Mouse (Mus musculus) retina, postnatal 7 days (tissue): ENCODE measurements around the gene Akap8.
A peak's percentile ranks its signal among the peaks of the same experiment; 100 is the strongest.

Source experiments
- DNase-seq: peaks from one replicate; pipeline ENCODE4 v3.0.0-alpha.2; 2012; ENCODE audit warnings: low read depth, low spot score

Akap8 gene

GRCm38 (mm10) chr17:32349037-32349732 is 28.1 kb upstream of the Akap8 start:
- no peak for DNase-seq

DNA sequence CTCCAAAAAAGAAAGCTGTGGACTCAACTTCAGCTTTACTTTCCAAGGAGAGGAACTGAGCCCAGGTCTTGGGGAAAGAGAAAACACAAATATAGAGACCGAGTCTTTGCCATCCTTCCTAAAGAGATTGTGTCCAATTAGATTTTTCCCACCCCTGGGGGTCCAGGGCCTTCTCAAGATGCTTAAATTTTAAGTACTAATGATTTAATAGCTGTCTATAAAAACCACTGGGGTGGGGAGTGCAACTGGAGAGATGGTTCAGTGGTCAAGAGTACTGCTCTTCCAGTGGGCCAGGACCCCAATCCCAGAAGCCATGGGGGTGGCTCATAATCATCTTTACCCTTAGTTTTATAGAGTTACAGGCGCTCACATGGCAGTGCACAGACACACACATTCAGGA is 27.4 kb upstream of the Akap8 start:
- DNase-seq = no peak

GRCm38 (mm10) chr17:32341102-32341501 is 20.1 kb upstream of the Akap8 start:
- DNase-seq = no peak

GRCm38 (mm10) chr17:32340110-32340509 is 19.1 kb upstream of the Akap8 start:
- no peak for DNase-seq

DNA sequence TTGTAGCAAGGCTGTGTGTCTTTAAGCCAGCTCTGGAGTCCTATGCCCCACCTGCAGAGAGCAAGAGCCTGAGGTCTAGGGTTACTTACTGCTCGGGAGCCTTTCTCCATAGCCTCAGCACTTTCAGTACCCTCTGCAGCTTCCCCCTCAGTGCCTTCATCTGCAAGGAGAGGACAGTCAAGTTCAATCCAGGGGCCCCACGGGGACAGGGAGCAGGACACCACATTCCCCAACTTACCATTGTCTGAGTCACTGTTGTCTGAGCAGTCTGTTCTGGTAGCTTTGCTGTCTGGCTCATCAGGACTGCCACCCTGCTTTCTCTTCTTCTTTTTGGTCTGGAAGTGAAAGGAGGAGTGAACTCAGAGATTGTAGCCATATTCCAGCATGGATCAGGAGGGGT is 14.8 kb upstream of the Akap8 start:
- DNase-seq = no peak

DNA sequence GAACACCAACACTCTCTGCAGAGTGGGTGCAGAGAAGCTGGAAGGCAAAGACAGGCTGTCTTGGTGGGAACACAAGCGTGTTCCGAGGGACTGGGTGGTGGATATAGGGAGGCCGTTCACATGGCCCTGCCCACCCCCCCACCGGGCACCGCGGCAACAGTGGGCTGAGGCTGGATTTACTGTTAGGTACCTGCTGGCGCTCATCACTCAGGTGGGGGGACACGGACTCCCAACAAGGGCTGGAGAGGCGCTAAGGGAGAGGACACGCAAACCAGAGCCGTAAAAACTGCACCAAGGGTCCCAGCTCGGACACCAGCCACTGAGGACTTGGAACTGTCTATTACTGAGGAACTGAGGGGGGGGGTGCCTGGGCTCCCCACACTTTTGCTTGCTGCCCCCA is 13.9 kb upstream of the Akap8 start:
- DNase-seq = no peak

GRCm38 (mm10) chr17:32333675-32334303 is 12.8 kb upstream of the Akap8 start:
- no peak for DNase-seq

GRCm38 (mm10) chr17:32327501-32327900 is 6.5 kb upstream of the Akap8 start:
- no peak for DNase-seq

GRCm38 (mm10) chr17:32322809-32323208 is 1.8 kb upstream of the Akap8 start:
- DNase-seq = no peak

DNA sequence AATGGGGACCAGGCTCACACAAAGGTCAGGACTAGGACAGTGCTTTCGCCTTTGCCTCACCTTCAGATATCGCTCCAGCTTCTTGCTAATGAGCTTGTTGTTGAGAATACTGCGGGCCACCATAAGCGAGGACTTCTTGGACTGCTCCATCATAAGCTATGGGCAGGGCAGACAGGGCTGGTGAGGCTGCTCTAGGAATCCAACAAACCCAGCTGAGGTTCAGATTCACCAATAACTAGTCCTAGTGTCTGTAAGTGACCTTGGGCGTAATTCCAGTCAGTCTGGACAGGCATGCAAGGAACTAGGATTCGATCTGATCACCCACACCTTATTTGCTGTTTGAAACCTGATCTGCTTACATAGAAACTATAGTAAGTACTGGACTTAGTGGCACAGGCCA is 798 bp upstream of the Akap8 start:
- no peak for DNase-seq

GRCm38 (mm10) chr17:32321390-32321734 is 324 bp upstream of the Akap8 start:
- DNase-seq = no peak

DNA sequence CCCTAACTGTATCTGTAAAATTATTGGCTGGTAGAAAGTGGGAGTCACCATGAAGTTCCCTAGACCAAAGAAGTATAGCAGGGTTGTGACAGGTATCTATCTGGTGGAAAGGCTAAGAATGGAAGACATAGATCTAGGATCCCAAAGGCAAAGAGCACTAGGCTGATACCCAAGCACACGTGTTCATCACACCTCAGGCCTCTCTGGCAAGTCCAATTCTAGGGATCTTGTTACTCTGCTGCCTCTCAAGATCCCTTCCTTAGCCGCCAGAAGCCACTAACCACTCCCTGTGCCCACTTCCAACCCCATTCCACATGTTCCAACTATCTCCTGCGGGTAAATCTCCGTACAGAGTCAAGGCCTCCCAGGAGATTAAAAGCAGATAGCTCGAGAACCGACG is 1.1 kb downstream of the Akap8 start:
- no peak for DNase-seq

GRCm38 (mm10) chr17:32317708-32318107 is 3.3 kb downstream of the Akap8 start:
- DNase-seq = no peak

GRCm38 (mm10) chr17:32317032-32317431 is 4.0 kb downstream of the Akap8 start:
- DNase-seq = no peak

DNA sequence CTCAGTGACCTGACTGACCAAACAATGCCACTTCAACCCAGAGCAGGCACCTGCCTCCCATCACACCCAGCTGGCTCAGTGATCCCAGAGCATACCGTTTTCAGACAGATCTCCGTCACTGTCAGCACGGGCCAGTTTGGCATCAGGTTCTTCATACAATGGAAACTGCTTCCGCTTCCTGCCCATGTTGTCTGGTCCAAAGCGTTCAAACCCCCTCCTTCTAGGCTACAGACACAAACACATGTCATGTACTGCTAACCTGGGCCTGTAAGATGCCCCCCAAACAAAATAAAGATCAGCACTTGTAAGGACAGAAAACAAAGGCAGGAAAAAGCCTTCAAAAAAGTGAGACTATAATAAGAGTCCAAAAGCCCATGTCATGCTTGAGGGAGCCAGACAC is 5.5 kb downstream of the Akap8 start:
- DNase-seq = no peak

DNA sequence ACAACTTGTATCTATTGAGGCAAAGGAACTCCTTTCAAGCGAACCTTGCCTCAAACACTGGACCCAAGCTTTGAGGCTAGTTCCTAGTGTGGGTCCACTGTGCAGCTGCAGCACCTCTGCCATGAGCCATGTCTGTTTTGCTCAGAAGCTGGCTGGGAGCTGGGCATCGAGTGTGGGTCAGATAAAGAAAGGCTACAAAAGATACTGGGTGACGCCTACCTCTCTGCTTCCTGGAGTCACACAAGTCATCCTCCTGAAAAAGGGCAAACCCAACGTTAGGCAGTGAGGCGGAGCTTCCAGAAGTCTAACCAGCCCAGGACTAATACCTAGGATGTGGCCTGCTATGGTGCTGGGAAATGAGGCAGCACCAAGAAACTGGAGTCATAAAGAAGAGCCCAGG is 7.1 kb downstream of the Akap8 start:
- DNase-seq = no peak

DNA sequence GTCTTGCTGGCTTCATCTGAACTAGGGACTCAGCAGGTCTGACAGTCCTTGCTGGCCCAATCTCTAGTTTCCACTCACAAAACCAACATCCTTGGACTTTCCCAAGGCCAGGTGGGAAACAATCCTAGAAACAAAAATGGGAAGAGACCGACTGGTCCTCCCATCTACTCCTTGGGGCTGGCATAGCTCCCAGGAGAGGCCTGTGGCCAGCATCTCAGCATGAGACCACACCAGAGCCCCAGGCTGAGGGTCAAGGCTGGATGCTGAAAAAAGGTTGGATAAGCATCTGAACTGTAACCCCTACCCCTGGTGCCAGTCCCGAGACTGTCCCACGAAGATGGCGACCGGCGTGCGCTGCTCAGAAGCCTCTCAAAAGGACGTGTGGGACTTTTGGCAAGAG is 8.2 kb downstream of the Akap8 start:
- DNase-seq = no peak

DNA sequence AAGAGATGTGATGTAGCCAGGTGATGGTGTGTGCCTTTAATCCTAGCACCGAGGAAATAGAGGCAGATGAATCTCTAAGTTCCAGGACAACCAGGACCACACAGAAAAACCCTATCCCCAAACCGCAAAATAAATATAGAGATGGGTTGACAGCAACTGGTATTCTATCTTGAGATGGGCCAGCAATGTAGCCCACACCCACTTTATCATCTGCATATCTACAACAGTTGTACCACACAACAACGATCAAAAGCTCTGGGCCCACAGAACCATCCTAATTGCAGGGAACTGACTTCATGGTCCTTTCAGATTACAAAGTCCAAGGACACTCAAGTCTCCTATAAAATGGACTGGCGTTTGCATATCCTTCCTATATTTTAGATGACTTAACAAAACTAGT is 13.1 kb downstream of the Akap8 start:
- DNase-seq = no peak

- no peak for DNase-seq
These were observed 22.9 kb downstream of the Akap8 start for GRCm38 (mm10) chr17:32298125-32298524.

GRCm38 (mm10) chr17:32295901-32296300 is 25.1 kb downstream of the Akap8 start:
- DNase-seq = no peak

- no peak for DNase-seq
These were observed 25.9 kb downstream of the Akap8 start for GRCm38 (mm10) chr17:32295160-32295559.

DNA sequence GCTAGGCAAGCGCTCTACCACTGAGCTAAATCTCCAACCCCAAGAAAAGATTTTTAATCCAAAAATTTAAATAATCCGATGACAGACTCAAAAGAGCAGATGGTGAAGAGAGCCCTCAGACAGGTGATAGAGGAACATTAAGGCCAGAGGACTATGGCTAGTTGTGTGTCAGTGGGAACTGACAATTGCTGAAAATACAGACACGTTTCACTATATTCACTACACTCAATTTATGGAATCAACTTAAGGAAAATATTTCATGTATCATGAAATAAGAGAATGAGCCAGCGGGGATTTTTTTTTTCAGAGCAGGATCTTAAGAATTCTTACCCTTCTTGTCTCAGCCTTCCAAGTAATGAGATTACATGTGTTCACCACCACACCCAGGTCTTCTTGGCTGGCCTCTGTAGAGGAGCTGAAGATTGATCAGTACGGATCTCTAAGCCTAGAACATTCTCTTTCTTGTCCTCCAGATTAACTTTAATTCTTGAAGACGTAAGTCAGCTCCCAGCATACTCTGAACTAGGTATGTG is 35.8 kb downstream of the Akap8 start:
- peak; percentile 17 for DNase-seq
